ENCODE assay signal across 8 mouse cellular contexts in genomic region chr11:96872441-96873379, GRCm38 (mm10). TPM values are rescaled to one million over a fixed set of nuclear protein-coding genes. Genes with fewer than 3 reads are reported as not detected.
A peak's percentile ranks its signal among the peaks of the same experiment; 100 is the strongest.
DNase-seq lines count a peak whose midpoint lies in the region; ATAC-seq and TF ChIP-seq lines count a peak whose summit lies in the region.

No protein-coding gene starts in this region.

- no peaks in the 10 kb centered on the region for H3K36me3 ChIP-seq in heart, embryonic 12.5 days
- no peaks in the 10 kb centered on the region for H3K36me3 ChIP-seq in heart, adult 2 months (ENCODE audit: control insufficient read depth, insufficient read depth, low read length)
- H3K36me3 ChIP-seq in ES-E14 (ENCODE audit: control insufficient read depth, insufficient read depth, low read length, poor library complexity, severe bottlenecking): no peaks in the 10 kb centered on the region
- H3K36me3 ChIP-seq in forebrain, embryonic 13.5 days (ENCODE audit: poor library complexity, severe bottlenecking): no peaks in the 10 kb centered on the region
- H3K36me3 ChIP-seq in midbrain, embryonic 11.5 days (ENCODE audit: control insufficient read depth, insufficient read depth, low read length): no peaks in the 10 kb centered on the region

- no peak overlapping the region for H3K27ac ChIP-seq in heart, embryonic 12.5 days (ENCODE audit: poor library complexity, severe bottlenecking)
- no peak overlapping the region for H3K27ac ChIP-seq in heart, adult 2 months
- H3K27ac ChIP-seq in ES-E14 (ENCODE audit: insufficient read depth, low read depth, low read length, poor library complexity, severe bottlenecking): no peak overlapping the region
- peak overlapping the region; percentile 100 for H3K27ac ChIP-seq in forebrain, embryonic 13.5 days
- peak overlapping the region; percentile 100 for H3K27ac ChIP-seq in midbrain, embryonic 11.5 days (ENCODE audit: low read depth, low read length)

- intact Hi-C loops in heart, adult 2 months (cut with DNase I): no loop called here

- TF ChIP-seq EP300 in heart, adult 2 months (IDR thresholded peaks at IDR 0.05; ENCODE audit: insufficient read depth, low read depth, low read length): no peak

- H3K27me3 ChIP-seq in heart, embryonic 12.5 days (replicated peaks): peaks cover 19% of the 10 kb centered on the region
- 0 out of 2 replicates have a peak, but pooled peaks cover 2% of the 10 kb centered on the region for H3K27me3 ChIP-seq in heart, adult 2 months (ENCODE audit: control insufficient read depth, insufficient read depth, low read length)
- no peaks in the 10 kb centered on the region for H3K27me3 ChIP-seq in forebrain, embryonic 13.5 days
- H3K27me3 ChIP-seq in midbrain, embryonic 11.5 days (ENCODE audit: control insufficient read depth, insufficient read depth, low read length): no peaks in the 10 kb centered on the region

- H3K9me3 ChIP-seq in heart, embryonic 12.5 days (replicated peaks): no peaks in the 10 kb centered on the region
- H3K9me3 ChIP-seq in ES-E14 (ENCODE audit: control insufficient read depth, insufficient read depth, low read depth, low read length): no peaks in the 10 kb centered on the region
- H3K9me3 ChIP-seq in forebrain, embryonic 13.5 days (replicated peaks): no peaks in the 10 kb centered on the region
- no peaks in the 10 kb centered on the region for H3K9me3 ChIP-seq in midbrain, embryonic 11.5 days (ENCODE audit: control insufficient read depth, low read length)

- peak overlapping the region; percentile 8; the same call in 1 of the 2 replicates for H3K9ac ChIP-seq in heart, embryonic 12.5 days
- H3K9ac ChIP-seq in heart, adult 2 months (ENCODE audit: low read depth, low read length): no peak overlapping the region
- peak overlapping the region; percentile 40; the same call in 1 of the 2 replicates for H3K9ac ChIP-seq in ES-E14 (ENCODE audit: insufficient read depth, low read depth, low read length, poor library complexity, severe bottlenecking)
- H3K9ac ChIP-seq in forebrain, embryonic 13.5 days: peak overlapping the region; percentile 63
- H3K9ac ChIP-seq in midbrain, embryonic 11.5 days (ENCODE audit: low read length): peak overlapping the region; percentile 92

- H3K4me2 ChIP-seq in heart, embryonic 12.5 days: peak overlapping the region; percentile 26
- H3K4me2 ChIP-seq in forebrain, embryonic 13.5 days: peak overlapping the region; percentile 44
- H3K4me2 ChIP-seq in midbrain, embryonic 11.5 days: peak overlapping the region; percentile 63

- TF ChIP-seq POLR2A in heart, adult 2 months (IDR thresholded peaks at IDR 0.05; ENCODE audit: insufficient read depth, low read depth, low read length): no peak

- H3K4me1 ChIP-seq in heart, embryonic 12.5 days (replicated peaks): peaks cover 31% of the 10 kb centered on the region
- no peaks in the 10 kb centered on the region for H3K4me1 ChIP-seq in heart, adult 2 months (ENCODE audit: control insufficient read depth, insufficient read depth, low read length)
- H3K4me1 ChIP-seq in ES-E14 (ENCODE audit: control insufficient read depth in 2 of 2, insufficient read depth in 2 of 2, low read length in 2 of 2, poor library complexity in 1 of 2): peaks cover 1 to 14% of the 10 kb centered on the region in 2 experiments; a peak in 1 of 4 replicates
- H3K4me1 ChIP-seq in forebrain, embryonic 13.5 days: peaks cover 57% of the 10 kb centered on the region
- H3K4me1 ChIP-seq in midbrain, embryonic 11.5 days (ENCODE audit: control insufficient read depth, insufficient read depth, low read length): peaks cover 55% of the 10 kb centered on the region

- in situ Hi-C loops in ES-E14 (cut with MboI; ENCODE audit: low sequenced_read_pairs in 2 of 2, unreplicated experiment in 2 of 2): loop anchor here (5.0 to 25.0 kb wide), 3 partner anchors 40 to 585 kb away; partner anchors contain the start of genes Hoxb6 (in 1 of the 2), Hoxb7 (in 1 of the 2) and Hoxb8 (in 1 of the 2)

- ATAC-seq in heart, embryonic 12.5 days (ENCODE audit: insufficient number of reproducible peaks, low FRiP score): peak; percentile 52; the same call in 1 of the 2 replicates
- peak; percentile 14 for ATAC-seq in forebrain, embryonic 13.5 days
- peak; percentile 49 for ATAC-seq in midbrain, embryonic 11.5 days (ENCODE audit: low FRiP score)
- no peak for ATAC-seq in activated CD4-positive, CD25-positive, alpha-beta regulatory T cell, adult 4 months

- no peak overlapping the region for H3K4me3 ChIP-seq in heart, embryonic 12.5 days
- no peak overlapping the region for H3K4me3 ChIP-seq in heart, adult 2 months
- peak overlapping the region; percentile 43 to 56 for H3K4me3 ChIP-seq in ES-E14 (ENCODE audit: insufficient read depth in 1 of 2, low read depth in 1 of 2, low read length in 2 of 2, poor library complexity in 1 of 2, severe bottlenecking in 1 of 2)
- no peak overlapping the region; the same call in 1 of the 2 replicates for H3K4me3 ChIP-seq in forebrain, embryonic 13.5 days
- peak overlapping the region; percentile 22 for H3K4me3 ChIP-seq in midbrain, embryonic 11.5 days (ENCODE audit: low read depth, low read length)

- no peaks in the 10 kb centered on the region for H3K79me2 ChIP-seq in heart, adult 2 months (replicated peaks; ENCODE audit: control insufficient read depth, insufficient read depth, low read length)

- TF ChIP-seq CTCF in heart, adult 2 months (IDR thresholded peaks at IDR 0.05): no peak

- DNase-seq in heart, adult 2 months: no peak
- no peak for DNase-seq in ES-E14 (ENCODE audit: low read depth, low spot score)
- peak; percentile 98 for DNase-seq in midbrain, embryonic 11.5 days (ENCODE audit: low spot score, missing footprints)
- peak; percentile 56 for DNase-seq in yolk sac, embryonic 10.5 days (ENCODE audit: low spot score)
- DNase-seq in thymus, postnatal 0 days (ENCODE audit: low spot score): no peak

- WGBS in heart, embryonic 12.5 days: 14% methylated on average over 24 of the region's 24 CpGs
- 32% methylated on average over 24 of the region's 24 CpGs for WGBS in heart, adult 2 months
- under 1% methylated on average over 24 of the region's 24 CpGs for WGBS in forebrain, embryonic 13.5 days
- 2% methylated on average over 24 of the region's 24 CpGs for WGBS in midbrain, embryonic 11.5 days

TF ChIP-seq in ES-E14, 5 proteins besides CTCF, POLR2A, EP300 and RAD21:
- no peak for TF ChIP-seq CHD2 (IDR thresholded peaks at IDR 0.05; ENCODE audit: low read depth, low read length)
- TF ChIP-seq ZC3H11A (IDR thresholded peaks at IDR 0.05; ENCODE audit: borderline replicate concordance, low read depth, low read length): no peak
- no peak for TF ChIP-seq MAFK (IDR thresholded peaks at IDR 0.05; ENCODE audit: insufficient read depth, low read depth, low read length)
- TF ChIP-seq ZNF384 (IDR thresholded peaks at IDR 0.05; ENCODE audit: low read depth, low read length): no peak
- TF ChIP-seq HCFC1 (IDR thresholded peaks at IDR 0.05; ENCODE audit: borderline replicate concordance, insufficient read depth, low read length): no peak
TF ChIP-seq in ES-E14: peak in this region for 0.

RNA-seq across cellular contexts. Expression of gene Copz2, which starts 23.0 kb away (rescaled TPM):
- polyA plus RNA-seq in heart, embryonic 12.5 days (2016; fragmentation: Nextera tagmentation; extraction: Ambion mirVana): 105 TPM in 2 replicates
- 10 to 100 TPM; 35.0 to 36.9 TPM for total RNA-seq in heart, adult 2 months (2021)
- 55.0 and 76.6 TPM in 2 replicates for polyA plus RNA-seq in heart, adult 2 months (2012; rRNA removed)
- 2.5 and 5.5 TPM in 2 replicates for total RNA-seq in ES-E14 (2012; rRNA removed)
- polyA plus RNA-seq in forebrain, embryonic 13.5 days (2015; fragmentation: Nextera tagmentation; extraction: Ambion mirVana): 12.3 and 13.8 TPM in 2 replicates
- 47.5 and 51.1 TPM in 2 replicates for polyA plus RNA-seq in midbrain, embryonic 11.5 days (2014; fragmentation: Nextera tagmentation; extraction: Ambion mirVana)
- 55.8 and 60.7 TPM in 2 replicates for polyA plus RNA-seq in thymus, postnatal 0 days (2015; fragmentation: Nextera tagmentation; extraction: Ambion mirVana)
- not detected for polyA plus RNA-seq in activated CD4-positive, CD25-positive, alpha-beta regulatory T cell, adult 4 months (2017; shearing (Covaris generic))

RNA-seq across cellular contexts. Expression of gene Nfe2l1, which starts 42.9 kb away (rescaled TPM):
- 85.8 and 89.7 TPM in 2 replicates for polyA plus RNA-seq in heart, embryonic 12.5 days (2016; fragmentation: Nextera tagmentation; extraction: Ambion mirVana)
- total RNA-seq in heart, adult 2 months (2021): 100 to 1,000 TPM; 395 to 436 TPM
- 397 and 529 TPM in 2 replicates for polyA plus RNA-seq in heart, adult 2 months (2012; rRNA removed)
- 166 and 208 TPM in 2 replicates for total RNA-seq in ES-E14 (2012; rRNA removed)
- polyA plus RNA-seq in forebrain, embryonic 13.5 days (2015; fragmentation: Nextera tagmentation; extraction: Ambion mirVana): 49.0 and 56.2 TPM in 2 replicates
- 31.7 and 35.2 TPM in 2 replicates for polyA plus RNA-seq in midbrain, embryonic 11.5 days (2014; fragmentation: Nextera tagmentation; extraction: Ambion mirVana)
- 34.9 and 40.6 TPM in 2 replicates for polyA plus RNA-seq in thymus, postnatal 0 days (2015; fragmentation: Nextera tagmentation; extraction: Ambion mirVana)
- polyA plus RNA-seq in activated CD4-positive, CD25-positive, alpha-beta regulatory T cell, adult 4 months (2017; shearing (Covaris generic)): 10 to 100 TPM; 19.7 to 22.1 TPM

RNA-seq across cellular contexts. Expression of gene Cdk5rap3, which starts 43.6 kb away (rescaled TPM):
- 52.3 and 58.0 TPM in 2 replicates for polyA plus RNA-seq in heart, embryonic 12.5 days (2016; fragmentation: Nextera tagmentation; extraction: Ambion mirVana)
- total RNA-seq in heart, adult 2 months (2021): 10 to 100 TPM; 17.4 to 25.2 TPM
- 13.8 and 17.5 TPM in 2 replicates for polyA plus RNA-seq in heart, adult 2 months (2012; rRNA removed)
- total RNA-seq in ES-E14 (2012; rRNA removed): 87.5 and 134 TPM in 2 replicates
- polyA plus RNA-seq in forebrain, embryonic 13.5 days (2015; fragmentation: Nextera tagmentation; extraction: Ambion mirVana): 102 and 104 TPM in 2 replicates
- polyA plus RNA-seq in midbrain, embryonic 11.5 days (2014; fragmentation: Nextera tagmentation; extraction: Ambion mirVana): 91.4 and 92.8 TPM in 2 replicates
- 105 and 116 TPM in 2 replicates for polyA plus RNA-seq in thymus, postnatal 0 days (2015; fragmentation: Nextera tagmentation; extraction: Ambion mirVana)
- polyA plus RNA-seq in activated CD4-positive, CD25-positive, alpha-beta regulatory T cell, adult 4 months (2017; shearing (Covaris generic)): 10 to 100 TPM; 86.7 to 92.1 TPM

RNA-seq across cellular contexts. Expression of gene Prr15l, which starts 55.2 kb away (rescaled TPM):
- polyA plus RNA-seq in heart, embryonic 12.5 days (2016; fragmentation: Nextera tagmentation; extraction: Ambion mirVana): 0.46 and 0.51 TPM in 2 replicates
- 1 to 10 TPM in 1 of 2 experiments, under 1 TPM in 1; 0.93 to 2.1 TPM for total RNA-seq in heart, adult 2 months (2021)
- polyA plus RNA-seq in heart, adult 2 months (2012; rRNA removed): 0.70 and 2.5 TPM in 2 replicates
- 0.67 and 1.2 TPM in 2 replicates for total RNA-seq in ES-E14 (2012; rRNA removed)
- 0.08 and 0.25 TPM in 2 replicates for polyA plus RNA-seq in forebrain, embryonic 13.5 days (2015; fragmentation: Nextera tagmentation; extraction: Ambion mirVana)
- 0.12 and 0.19 TPM in 2 replicates for polyA plus RNA-seq in midbrain, embryonic 11.5 days (2014; fragmentation: Nextera tagmentation; extraction: Ambion mirVana)
- polyA plus RNA-seq in thymus, postnatal 0 days (2015; fragmentation: Nextera tagmentation; extraction: Ambion mirVana): 1.0 and 1.5 TPM in 2 replicates
- polyA plus RNA-seq in activated CD4-positive, CD25-positive, alpha-beta regulatory T cell, adult 4 months (2017; shearing (Covaris generic)): under 1 TPM in 1 of 2 experiments, not detected in 1; 0.15 TPM

Comparison
In these comparisons a context has a peak if more than half of its experiments do, and no peak if none do; other contexts are left out.
1. H3K27ac ChIP-seq: peak in forebrain, embryonic 13.5 days (single experiment) and midbrain, embryonic 11.5 days (single experiment); none in heart, embryonic 12.5 days (single experiment), heart, adult 2 months (single experiment) and ES-E14 (single experiment).
2. H3K4me3 ChIP-seq: peak in ES-E14 (2 of 2) and midbrain, embryonic 11.5 days (single experiment); none in heart, embryonic 12.5 days (single experiment), heart, adult 2 months (single experiment) and forebrain, embryonic 13.5 days (single experiment).
3. DNase-seq: peak in midbrain, embryonic 11.5 days (single experiment) and yolk sac, embryonic 10.5 days (single experiment); none in heart, adult 2 months (0 of 2), ES-E14 (single experiment) and thymus, postnatal 0 days (single experiment).
4. RNA of gene Copz2, which starts 23.0 kb away (polyA plus RNA-seq): 105 TPM in heart, embryonic 12.5 days, 55.8 to 60.7 TPM in thymus, postnatal 0 days, 55.0 to 76.6 TPM in heart, adult 2 months, 47.5 to 51.1 TPM in midbrain, embryonic 11.5 days and 12.3 to 13.8 TPM in forebrain, embryonic 13.5 days; not detected in activated CD4-positive, CD25-positive, alpha-beta regulatory T cell, adult 4 months; every median in the first group is over 10 times any median in the second.
5. Peak in every context shown above with its lines, with median percentiles within 50 percentile points of each other: H3K4me2 ChIP-seq.